Mouse (Mus musculus): ENCODE measurements around the gene Ppp1r3c. TPM values are rescaled to one million over a fixed set of nuclear protein-coding genes. Genes with fewer than 3 reads are reported as not detected.

Ppp1r3c gene
- total RNA-seq, 2 experiments from 2014 or later = 219 to 491 TPM

DNA sequence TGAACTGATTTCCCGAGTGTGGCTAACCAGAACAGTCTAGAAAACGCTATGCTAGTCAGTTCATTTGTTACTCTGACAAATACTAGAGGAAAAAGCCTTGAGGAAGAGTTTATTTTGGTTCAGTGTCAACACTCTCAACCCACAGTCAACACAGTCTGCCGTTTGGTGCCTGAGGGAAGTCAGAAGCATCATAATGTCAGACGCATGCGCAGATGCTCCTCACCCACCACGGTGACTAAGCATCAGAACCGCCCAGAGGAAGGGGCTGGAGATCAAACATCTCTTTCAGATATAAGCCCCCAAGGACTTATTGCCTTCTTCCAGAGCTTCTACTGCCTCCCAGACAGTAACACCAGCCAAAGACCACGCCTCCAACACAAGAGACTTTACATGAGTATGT lies 15.3 kb downstream of the Ppp1r3c start:
- DNase-seq = no peak

- DNase-seq = no peak
Measured at GRCm38 (mm10) chr19:36716221-36716620, 20.2 kb downstream of the Ppp1r3c start.

DNA sequence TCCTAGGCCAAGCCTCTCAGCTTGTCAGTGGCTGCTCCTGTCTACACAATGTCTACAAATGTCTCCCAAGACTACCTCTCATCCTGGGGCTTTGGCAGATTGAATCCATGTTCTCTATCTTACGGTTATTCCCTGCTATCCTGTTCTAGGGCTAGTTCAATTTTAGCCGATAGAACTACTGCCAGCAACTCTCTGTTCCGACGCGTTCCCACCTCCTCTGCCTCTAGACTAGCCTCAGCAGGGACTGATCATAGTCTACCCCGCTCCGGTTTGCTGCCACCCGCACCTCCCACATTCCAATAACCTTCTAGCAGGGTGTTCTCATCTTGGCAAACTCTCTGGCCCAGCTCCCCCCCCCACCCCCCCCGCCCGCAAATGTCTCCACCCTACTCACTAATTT lies 20.9 kb downstream of the Ppp1r3c start:
- DNase-seq = no peak

DNA sequence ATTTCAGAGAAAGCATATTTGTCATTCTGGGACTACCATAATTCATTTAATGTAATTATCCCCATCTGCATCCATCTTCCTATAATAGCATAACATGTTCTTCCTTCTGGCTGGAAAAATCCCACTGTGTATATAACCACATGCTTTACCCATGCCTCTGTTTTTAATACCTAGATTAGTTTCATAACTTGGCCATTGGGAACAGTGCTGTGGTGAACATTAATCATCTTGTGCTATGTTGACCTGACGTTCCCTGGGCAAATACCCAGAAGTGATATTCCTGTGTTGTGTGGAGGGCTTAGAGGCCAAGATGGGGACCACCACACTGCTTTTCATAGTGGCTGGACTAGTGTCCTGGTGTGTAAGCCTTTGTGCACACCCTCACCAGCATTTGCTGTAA lies 22.0 kb downstream of the Ppp1r3c start:
- no peak for DNase-seq

DNA sequence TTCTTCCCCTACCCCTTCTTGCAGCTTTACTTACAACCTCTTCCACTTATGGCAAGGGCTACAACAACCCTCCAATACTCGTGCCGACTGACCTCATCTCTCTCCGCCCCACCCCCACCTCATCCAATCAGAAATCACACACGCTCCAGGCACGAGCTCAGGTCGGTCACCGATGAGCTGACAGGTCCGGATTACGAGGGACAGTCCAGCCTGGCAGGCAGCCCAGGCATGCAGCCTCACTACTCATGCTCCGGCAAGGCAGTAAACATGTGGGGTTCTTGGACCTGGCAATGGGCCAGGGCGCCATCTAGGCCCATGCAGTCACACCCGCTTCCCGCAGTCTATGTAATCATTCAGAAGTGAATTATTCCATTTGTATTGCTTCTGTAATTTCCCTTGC lies 23.4 kb downstream of the Ppp1r3c start:
- DNase-seq = no peak

DNA sequence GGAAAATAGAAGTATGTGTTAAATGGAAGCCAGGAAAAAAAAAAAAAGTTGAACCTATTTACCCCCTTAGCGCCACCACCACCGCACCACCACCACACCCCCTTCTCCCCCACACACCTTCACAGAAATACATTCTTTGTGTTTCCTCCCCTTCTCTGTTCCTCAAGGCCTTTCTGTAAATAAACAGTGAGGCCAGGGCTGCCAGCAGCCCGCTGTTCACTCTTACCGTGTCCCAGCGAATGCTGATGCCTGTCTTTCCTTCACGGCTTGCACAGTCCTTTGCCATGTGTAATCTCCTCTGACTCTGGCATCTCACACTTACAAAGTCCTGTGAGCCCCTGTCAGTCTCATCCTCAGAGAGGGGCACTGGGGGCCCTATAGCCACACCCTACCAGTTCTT lies 30.3 kb downstream of the Ppp1r3c start:
- no peak for DNase-seq

- no peak for DNase-seq
Measured at GRCm38 (mm10) chr19:36705286-36706146, 30.9 kb downstream of the Ppp1r3c start.

GRCm38 (mm10) chr19:36704763-36705162 lies 31.7 kb downstream of the Ppp1r3c start:
- DNase-seq = no peak

DNA sequence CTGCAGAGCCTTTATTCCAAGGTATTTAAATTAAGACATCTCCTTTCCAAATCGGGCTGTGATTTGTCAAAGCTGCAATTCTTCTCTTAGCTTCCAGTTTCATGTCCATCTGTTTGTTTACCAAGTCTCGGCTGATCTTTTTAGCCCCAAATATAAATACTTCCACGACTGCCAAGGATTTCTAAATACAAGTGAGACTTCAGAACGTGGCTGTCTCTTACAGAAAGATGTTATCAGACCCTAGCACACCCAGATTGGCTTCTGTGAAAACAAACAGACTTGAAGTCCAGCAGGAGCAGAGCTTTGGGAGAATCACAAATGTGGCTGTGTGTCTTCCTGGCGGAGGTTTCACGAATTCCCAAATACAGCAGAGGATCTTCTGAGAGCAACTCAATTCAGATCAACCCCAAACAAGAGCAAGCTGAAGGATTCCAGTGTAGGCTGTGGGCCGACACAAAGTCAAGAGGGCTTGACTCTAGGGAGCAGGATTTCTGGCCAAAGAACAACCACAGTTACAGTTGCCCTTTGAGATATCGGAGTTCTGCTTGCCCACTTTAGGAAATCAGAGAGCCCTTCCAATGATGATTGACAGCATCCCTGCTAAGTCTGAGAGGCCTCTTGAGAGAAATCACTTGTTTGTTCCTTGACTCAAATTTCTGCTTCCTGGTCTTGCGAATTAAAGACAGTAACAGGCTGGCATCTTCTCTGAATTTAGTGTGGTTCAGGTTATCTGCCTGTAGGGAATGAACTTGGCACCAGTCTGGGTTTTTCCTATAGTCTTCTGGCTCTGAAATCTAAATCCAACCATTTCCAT lies 34.4 kb downstream of the Ppp1r3c start:
- DNase-seq = no peak

GRCm38 (mm10) chr19:36701366-36701765 lies 35.1 kb downstream of the Ppp1r3c start:
- no peak for DNase-seq

- DNase-seq = no peak
Measured at GRCm38 (mm10) chr19:36700937-36701336, 35.5 kb downstream of the Ppp1r3c start.

DNA sequence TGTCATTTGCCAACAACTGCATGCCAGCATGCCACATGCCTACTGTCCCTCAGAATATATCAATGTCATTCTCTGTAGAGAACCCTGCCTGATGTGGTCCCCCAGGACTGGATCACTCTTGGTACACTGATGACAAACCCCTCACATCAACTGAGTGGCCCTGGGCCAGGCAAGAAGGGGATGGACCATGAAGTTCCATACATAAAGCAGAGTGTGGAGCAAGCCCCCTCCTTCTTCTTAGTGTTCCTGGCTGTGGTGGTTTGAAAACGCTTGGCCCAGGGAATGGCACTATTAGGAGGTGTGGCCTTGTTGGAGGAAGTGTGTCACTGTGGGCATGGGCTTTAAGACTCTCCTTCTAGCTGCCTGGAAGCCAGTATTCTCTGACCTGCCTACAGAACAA lies 37.3 kb downstream of the Ppp1r3c start:
- DNase-seq = no peak

- DNase-seq = no peak
Measured at GRCm38 (mm10) chr19:36698200-36698599, 38.3 kb downstream of the Ppp1r3c start.

- no peak for DNase-seq
Measured at GRCm38 (mm10) chr19:36696601-36697122, 39.8 kb downstream of the Ppp1r3c start.

- DNase-seq = no peak
Measured at GRCm38 (mm10) chr19:36693530-36693929, 42.9 kb downstream of the Ppp1r3c start.

- no peak for DNase-seq
Measured at GRCm38 (mm10) chr19:36691941-36692340, 44.5 kb downstream of the Ppp1r3c start.

- no peak for DNase-seq
Measured at GRCm38 (mm10) chr19:36691245-36691644, 45.2 kb downstream of the Ppp1r3c start.

DNA sequence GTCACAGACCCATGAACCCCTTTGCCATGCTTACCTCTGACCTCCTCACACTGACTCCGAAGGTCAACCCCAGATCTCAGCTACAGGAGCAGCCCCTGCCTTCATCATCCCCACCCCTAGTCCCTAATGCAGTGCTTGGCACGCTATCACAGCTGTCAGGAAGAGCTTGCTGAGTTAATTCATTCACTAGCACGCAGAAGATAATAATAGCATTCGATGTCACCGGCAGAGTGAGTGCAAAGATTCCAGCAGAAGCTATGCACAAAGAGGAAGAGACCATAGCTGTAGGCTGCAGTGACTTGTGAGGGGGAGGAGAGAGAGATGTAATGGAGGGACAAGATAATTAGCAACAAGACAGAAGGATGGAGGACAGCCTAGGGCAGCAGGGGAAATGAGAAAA lies 47.2 kb downstream of the Ppp1r3c start:
- DNase-seq = no peak

DNA sequence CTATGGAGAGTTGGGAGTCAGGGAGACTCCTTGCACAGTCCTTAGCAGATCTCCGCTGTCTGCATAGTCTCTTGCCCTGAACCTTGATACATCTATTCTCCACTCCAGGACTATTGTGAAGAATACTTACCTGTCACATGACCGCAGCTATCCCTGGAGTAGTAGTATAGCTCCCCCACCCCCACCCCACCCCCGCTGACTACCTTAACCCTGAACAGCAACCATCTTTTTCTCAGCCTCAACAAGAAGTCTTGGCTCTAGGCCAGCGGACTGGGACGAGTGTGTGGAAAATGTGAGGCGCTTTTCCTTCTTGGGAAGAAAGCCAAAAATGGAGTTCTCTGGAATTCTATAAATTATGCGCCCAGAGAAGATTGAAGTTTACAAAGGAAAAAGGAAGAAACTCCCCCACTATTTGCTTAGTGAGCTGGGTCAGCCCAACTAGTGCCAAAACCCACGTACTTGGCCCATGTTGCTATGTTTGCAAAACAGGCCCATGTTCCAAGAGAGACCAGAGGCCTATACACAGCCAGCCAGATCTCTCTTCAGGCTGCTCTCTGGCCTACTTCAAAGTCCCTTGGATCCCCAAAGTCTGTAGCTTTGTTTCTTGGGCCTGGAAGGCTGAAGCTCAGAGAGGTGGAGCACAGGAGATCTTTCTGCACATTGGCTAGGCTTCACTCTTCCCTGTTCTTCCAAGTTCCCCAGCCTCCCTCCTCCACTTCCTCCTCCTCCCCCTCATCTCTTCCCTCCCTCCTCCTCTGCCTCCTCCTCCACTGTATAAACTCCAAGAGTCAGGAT lies 48.4 kb downstream of the Ppp1r3c start:
- peak; percentile 69 for DNase-seq

- DNase-seq = peak; percentile 66
Measured at GRCm38 (mm10) chr19:36687044-36687443, 49.4 kb downstream of the Ppp1r3c start.

DNA sequence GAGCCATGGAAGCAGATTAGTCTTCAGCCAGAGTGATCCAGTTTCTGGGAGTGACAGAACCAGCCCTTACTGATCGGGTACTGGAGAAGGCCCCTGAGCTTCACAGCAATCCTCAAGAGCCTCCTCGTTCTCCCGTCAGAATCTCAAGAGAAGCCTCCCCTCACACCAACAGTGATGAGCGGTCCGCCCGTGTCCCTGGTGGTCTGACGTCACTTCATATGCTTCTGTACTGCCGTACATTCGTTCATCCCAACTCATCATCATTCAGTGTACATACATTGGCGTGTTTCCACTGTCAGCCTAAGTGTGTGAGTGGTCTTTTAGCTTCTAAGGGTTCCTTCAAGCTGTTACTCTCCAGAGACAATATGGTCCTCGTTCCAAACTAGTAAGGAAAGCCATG lies 50.4 kb downstream of the Ppp1r3c start:
- no peak for DNase-seq

GRCm38 (mm10) chr19:36682560-36682959 lies 53.9 kb downstream of the Ppp1r3c start:
- DNase-seq = peak; percentile 46

All from gastrocnemius, postnatal 25 days (tissue).